Mouse (Mus musculus) testis, adult 2 months (tissue): ENCODE measurements around the gene Ghdc.

Source experiments
- CTCF ChIP-seq: fragments of 200-500 bp; IDR thresholded peaks from 2 replicates; pipeline ENCODE4 v1.5.1; 2012; ENCODE audit warnings: low read depth, mild to moderate bottlenecking, inconsistent platforms, low read length, moderate library complexity; ENCODE audit not compliant: control insufficient read depth, insufficient read depth, insufficient replicate concordance
- POLR2A ChIP-seq: fragments of 200-500 bp; IDR thresholded peaks from 2 replicates; pipeline ENCODE4 v1.6.1; 2012; ENCODE audit warnings: low read depth, mild to moderate bottlenecking, inconsistent platforms, low read length, moderate library complexity; ENCODE audit not compliant: control insufficient read depth

DNA sequence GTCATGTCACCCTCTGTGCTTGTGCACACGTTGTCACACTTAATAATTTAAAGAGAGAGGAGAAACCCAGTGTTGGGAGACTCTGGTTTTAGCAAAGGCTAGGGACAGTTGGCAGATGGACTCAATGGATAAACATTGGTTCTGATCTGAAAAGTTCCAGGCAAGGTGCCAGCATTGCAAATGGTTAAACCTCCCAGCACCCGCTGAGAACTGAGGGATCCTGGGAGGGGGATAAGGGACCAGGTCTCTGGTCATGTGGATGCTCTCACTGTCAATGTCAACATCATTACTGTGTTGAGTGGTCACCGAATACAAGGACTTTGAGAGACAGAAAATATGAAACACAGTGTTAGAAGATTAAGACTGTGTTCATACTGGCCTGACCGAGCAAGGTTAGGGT is 46.0 kb upstream of the Ghdc start:
- TF ChIP-seq CTCF (no peak), POLR2A (no peak)
